Mouse (Mus musculus) thymus, postnatal 0 days (tissue): ENCODE data around the gene Fto. TPM values are rescaled to one million over a fixed set of nuclear protein-coding genes. Genes with fewer than 3 reads are reported as not detected.

Source experiments
- DNase-seq: peaks from one replicate; pipeline ENCODE4 v3.0.0-alpha.2; 2015; ENCODE audit warnings: low spot score
- polyA plus RNA-seq: library from polyadenylated mRNA; unstranded; fragments of >200 nt; fragmentation: Nextera tagmentation; extraction: Ambion mirVana; gene quantifications from 2 replicates; pipeline ENCODE4 v1.2.1, GENCODE M21; 2015

The Fto gene
- polyA plus RNA-seq, 1 experiment from 2014 or later, result 33.4 TPM

DNA sequence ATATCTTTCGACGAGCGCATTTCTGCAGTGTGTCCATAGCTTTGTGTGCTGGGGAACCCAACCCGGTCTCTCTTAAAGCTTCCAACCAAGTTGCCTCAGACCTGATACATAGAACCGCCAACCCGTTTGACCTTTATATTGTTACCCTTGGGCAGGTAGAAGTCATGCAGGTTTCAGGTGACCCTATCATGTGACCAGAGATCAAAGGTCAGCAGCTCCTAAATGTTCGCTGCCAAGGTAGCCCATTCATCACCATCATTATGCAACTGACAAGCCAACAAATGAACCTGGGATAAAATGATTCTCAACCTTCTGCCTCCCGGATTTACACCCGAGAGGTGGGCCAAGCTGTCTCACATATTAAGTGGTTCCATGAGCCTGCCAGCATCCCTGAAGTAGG, 344.1 kb downstream of the Fto start:
- DNase-seq, result no peak

DNA sequence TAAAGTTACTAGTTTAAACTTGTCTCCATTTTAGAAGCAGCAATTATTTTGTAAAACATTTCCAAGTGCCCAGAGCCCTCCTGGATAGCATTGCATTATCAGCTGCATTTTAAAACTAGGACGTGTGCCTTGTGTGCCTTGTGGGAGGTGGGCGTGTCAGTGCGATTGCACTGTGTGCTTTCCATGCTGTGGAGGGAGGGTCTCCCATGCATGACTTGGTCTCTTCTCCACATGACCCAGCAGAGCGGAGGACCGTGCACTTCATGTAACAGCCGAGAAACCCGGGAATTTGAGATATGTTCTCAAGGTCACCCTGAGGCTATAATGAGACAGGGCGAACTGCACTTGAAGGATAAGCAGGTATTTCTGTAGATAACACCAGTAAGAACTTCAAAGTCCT, 347.6 kb downstream of the Fto start:
- DNase-seq, result no peak

DNA sequence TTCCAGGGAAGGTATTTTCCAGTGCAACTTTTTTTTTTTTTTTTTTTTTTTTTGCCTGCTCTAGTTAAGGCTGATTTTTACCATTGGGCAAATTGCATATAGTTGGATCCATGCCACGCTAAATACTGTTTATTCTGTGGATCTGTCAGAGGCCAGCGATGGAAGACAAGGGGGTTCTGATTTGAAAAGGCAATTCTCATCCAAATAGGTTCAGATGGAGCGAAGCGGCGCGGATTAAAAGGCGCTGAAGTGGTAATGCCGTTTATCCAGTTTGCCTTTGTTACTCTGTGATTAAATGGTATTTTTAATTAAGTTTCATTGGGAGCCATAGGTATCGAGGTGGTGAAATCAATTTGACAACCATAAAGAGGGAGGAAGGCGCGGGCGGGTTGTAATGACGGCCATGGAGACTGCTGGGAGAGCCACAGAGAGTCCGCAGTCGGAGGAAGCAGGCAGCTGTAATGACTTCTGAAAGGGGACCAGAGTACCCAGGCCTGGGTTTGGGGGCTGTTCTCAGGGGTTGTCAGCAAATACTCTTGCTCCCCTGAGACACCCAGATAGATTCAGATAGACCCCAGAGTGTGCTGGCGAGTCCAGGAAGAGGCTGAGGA, 356.2 kb downstream of the Fto start:
- DNase-seq, result no peak

DNA sequence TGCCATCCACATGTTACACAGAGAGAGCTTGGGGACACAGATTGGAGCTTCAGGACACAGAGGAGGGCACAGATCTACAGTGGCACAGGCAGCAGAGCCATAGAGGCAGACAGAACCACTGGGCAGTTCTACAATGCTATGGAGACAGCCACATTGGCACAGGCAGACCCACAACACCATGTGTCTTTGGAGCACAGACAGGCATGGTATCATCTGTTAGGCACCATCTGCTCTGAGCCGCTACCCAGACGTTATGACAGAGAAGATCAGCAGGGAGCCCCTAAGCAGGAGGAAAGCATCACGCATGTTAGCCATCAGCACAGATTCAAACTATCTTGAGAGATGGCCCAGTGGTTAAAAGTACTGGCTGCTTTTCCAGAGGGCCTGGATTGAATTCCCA, 363.6 kb downstream of the Fto start:
- no peak for DNase-seq

DNA sequence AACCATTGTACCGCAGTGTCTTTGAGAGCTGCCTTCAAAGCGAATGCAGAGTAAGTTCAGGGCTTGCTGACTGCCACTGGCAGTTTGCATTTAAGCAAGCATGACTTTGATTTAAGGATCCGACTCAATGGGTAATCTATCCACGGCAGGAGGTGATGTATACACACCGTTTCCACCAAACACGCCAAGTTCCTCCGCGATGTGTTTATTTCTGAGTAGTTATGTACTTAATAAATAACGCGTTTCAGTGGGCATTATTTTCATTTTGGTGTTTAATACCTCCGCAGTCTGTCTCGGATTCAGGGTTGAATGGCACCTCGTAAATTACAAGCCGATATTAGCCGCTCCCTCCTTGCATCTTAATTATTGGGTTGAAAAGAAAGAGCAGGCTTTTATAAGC, 366.1 kb downstream of the Fto start:
- DNase-seq, result no peak

DNA sequence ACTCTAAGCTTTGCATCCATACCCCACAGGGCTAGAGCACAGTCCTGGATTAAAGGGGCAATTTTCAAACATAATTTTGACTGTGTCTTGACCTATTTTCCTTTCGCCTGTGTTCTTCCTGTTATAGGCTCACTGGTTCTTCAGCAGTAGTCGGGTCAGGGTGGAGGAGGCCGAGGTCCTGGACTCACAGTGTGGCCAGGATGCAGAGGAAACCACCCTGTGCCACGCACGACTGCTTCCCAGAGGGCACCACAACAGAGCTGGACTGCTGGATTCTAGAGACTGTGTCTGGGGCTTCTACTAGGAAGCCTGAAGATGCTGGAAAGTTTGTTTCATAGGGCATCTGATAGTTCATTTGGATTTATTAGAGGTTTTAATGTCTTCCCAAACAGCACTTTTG, 366.8 kb downstream of the Fto start:
- DNase-seq, result no peak

DNA sequence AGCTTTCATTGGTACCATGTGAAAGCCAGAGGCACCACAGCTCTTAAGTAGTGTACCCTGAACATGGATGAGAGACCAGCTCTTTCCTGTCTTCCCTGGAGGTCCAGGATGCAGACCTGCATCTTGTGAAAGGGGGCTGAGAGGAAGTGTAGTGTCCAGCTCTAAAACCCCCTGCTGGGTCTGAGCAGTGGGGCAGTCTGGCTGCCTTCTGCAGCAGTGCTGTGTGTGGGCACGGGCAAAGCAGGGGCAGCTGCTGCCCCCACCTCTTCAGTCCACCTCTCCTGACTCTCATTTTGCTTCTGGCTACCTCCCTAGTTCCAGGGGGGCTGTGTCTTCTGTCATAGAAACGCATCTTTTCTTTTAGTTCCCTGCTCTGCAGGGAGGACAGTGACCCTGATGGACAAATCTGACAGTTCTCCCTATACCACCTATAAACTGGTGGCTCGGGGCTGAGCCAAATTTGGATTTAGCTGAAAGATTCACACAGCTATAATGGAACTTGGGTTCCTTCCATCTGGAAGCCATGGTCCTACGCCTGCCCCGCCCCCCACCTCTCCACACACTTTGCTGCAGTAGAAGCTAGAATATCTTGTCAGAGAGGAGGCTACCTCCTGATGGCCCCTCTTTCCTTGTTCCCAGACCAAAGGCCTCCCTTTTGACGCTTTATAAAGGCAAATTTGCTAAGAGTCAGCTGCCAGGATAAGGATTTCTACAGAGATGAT, 371.4 kb downstream of the Fto start:
- no peak for DNase-seq

DNA sequence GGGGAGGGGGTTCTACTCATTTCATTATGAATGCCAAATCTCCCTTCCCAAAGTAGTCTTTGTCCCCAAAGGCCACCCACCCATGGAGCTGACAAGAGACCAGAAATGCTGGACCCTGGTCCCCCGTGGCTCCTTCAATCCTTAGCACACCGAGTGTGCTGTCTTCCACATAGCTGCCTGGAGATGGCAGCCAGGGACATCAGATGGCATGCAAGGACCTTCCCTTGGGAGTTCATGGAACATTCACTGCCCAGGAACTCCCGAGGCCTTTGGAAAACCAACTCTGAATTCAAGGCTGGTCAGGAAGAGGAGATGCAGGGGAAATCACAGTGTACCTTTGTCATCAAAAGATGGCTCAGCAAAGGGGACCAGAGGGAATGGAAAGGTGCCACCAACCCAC, 372.1 kb downstream of the Fto start:
- DNase-seq, result no peak

DNA sequence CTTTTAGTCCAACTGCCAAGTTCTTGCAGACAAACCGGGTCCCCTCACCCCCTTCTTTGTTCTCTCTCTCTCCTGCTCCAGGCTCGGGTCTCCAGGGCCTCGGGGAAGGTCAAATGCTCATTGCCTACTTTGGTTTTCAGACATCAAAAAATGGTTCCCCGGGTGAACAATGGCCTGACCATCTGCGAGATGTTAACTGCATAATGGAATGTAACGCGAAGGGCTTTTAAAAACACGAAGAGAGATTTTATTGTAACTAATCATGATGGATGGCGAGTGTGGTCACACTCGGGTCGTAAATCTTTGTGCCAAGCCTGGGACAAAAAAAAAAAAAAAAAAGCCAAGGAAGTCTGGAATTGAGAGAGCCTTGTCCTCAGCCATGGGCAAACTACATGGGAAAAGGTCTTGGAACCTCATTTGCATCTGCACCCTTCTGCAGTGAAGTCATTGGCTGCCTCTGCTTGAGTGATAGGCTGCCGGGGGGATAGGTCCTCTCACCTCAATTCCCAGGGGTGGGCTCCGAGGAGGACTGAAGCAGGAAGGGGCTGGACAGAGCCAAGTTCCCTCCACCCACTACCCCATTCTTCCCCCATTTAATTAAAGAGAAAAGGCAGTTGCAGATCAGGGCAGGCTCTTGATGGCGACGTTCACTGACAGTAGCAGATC, 378.9 kb downstream of the Fto start:
- DNase-seq, result no peak

DNA sequence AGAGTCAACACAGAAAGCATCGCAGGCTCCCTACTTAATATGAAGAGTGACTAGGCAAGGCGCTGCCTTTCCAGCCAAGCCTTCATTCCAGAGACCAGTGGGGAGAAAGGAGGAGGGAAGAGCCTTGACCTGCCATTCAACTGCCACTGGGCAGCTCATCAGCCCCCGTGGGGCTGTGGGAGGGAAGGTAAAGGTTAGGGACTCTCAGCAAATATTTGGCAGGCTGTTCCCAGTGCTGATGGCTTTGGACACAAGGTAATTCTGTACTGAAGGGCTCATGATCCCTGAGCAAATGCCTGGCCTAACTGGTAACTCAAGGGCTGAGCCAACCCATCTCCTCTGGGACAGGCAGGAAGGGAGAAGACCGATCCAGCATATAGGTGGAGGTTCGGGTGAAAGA, 393.2 kb downstream of the Fto start:
- no peak for DNase-seq

DNA sequence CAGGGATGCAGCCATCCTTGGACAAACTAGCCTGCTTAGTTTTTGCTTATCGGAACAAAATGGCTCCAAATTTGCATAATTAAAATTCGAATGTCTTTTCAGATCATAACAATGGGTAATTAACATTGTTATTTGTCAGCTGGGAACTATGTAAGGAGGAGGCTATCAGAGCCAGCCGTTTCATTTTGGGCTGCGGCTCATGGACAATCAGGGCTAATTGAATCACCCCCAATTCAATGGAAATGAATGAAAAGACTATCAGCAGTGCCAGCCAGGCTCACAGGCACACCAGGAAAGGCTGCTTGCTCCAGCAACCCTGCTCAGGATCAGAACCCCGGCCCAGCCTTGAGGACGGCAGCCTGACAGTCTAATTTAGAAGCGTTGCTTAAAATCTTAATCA, 395.3 kb downstream of the Fto start:
- no peak for DNase-seq

DNA sequence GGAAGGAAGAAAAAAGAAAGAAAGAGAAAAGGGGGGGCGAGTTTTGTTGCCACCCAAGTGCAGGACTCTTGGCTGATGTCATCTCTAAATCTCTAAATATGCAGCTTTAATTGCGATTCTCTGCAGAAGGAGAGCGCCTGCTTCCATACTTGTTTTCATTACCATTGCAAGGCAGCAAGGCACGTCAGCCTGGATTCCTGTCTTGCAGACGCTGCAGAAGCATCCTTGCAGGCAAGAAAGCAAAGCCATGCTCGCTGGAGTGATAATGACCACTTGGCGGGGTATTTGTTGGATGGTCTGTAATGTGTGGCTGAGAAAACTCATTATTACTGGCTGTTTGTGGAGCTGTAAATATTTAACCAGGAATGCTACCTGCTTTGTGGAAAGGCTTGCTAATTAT, 396.4 kb downstream of the Fto start:
- no peak for DNase-seq

DNA sequence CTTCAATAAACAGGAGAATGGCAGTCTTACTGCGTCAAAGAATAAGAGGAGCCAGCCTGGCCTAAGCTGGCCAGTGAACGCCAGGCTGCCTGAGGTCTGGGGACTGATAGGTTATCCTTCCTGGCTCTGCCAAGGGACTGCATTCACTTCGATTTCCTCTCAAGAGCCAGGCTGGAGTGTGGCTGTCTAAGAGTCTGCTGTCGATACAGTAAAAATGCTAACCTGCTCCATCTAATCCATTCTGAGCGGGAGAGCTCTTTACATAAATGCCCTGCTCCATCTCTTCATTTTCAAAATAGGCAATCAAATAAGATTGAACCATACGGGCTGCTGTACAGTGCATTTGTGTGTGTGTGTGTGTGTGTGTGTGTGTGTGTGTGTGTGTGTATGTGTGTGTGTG, 397.9 kb downstream of the Fto start:
- no peak for DNase-seq

DNA sequence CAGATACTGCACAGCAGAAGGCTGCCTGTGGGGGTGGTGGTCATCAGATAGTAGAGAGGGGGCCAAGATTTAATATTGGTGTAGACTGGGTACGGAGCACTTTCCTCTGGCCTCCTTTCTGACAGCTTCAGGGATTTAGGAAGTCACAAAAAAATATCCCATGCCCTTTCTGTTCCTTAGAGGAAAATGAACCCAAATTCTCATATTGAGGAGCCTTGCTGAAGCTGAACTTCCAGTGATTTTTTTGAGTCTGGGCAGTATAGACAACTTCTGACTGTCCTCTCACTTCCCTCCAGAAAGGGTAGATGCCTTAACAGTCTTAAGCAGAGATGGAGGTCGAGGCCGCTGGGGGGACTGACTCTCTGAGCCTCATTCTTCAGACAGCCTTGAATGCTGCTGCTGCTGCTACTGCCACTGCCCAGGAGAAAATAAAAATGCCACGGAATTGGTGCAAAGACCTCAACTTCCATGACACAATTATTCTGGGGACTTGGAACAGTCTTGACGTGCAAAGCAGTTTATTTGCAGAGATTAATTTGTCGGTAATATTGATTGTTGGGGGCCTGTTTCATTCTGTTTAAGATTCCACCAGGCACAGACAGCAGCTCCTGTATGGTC, 398.8 kb downstream of the Fto start:
- no peak for DNase-seq

DNA sequence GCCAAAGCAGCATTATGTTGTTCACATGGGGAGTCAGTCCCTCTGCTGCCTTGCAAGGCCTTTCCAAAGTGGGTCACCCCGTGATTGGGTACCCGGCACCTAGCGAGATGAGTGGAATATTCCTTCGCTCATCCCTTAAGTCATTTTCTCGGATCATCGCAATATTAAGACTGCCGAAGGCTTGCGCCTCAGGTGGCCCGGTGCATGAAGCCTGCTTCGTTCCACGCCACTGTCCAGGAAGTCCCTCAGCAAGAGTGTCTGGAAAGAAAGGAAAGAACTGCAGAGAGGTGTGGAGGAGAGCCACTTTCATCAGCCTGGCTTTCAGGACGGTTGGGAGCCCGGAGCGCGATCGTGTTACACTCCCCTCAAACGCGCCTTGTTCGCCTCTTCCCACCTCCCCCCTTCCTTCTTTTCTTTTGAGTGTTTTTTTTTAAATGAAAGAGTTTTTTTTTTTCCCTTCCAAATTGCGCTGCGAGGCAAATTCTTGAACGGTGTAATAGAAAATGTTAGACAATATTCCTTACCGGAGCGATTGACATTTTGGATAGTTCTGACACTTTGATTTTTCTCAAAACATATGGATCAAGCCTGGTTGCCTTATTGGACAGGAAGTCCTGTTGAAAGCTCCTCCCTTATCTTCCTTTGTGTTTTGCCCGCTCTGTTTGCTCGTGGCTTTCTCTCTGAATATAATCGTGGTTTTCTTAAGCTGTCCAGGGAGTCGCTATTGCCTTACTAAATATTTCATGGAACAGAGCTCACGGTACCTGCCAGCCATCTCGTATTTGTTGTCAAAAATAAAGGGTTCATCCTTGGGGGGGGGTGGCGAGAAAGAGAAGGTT, 399.6 kb downstream of the Fto start:
- DNase-seq, result no peak

DNA sequence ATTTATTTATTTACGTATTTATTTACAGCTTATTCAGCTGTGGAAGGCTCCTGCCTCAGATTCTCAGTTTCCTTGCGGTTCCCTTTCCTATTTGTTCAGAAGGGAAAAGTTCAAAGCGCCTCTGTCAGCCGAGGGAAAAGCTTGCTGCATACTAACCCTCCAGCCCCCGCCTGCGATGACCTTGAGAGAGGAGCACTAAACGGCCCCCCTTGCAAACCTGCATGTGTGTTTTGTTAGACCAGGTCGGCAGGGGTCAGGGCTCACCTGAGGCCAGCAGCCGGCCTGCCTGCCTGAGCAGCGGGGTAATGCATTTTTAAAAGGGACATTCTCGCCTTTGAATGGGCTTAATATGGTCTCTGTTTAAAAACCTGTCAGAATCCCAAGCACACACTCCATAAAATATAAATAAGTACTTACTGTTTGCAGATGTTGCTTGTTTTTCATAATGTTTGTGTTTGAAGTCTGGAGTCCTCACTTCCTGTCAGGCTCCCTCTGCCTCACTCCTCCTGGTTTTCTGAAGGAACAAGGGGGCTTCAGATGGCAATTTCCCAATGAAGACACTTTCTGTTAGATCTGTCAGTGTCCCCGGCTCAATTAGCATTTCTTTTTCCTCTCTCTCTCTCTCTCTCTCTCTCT, 400.5 kb downstream of the Fto start:
- no peak for DNase-seq

DNA sequence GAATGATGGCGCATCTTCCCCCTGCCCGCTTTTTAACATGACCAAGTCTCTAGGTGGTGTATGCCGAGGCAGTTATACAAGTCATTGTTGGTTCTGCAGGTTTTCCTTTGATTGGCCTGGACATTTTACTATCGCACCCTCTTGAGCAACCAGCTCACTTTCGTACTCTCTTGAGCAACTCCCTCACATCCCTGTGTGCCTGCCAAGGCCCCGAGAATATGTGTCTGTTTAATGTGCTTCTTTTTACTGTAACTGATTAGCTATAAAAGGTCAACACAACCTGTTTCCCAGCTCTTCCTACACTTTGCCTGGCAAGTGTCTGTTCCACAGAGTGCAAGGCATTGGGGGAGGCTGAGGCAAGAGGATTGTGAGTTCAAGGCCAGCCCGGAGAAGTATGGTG, 401.4 kb downstream of the Fto start:
- DNase-seq, result no peak

DNA sequence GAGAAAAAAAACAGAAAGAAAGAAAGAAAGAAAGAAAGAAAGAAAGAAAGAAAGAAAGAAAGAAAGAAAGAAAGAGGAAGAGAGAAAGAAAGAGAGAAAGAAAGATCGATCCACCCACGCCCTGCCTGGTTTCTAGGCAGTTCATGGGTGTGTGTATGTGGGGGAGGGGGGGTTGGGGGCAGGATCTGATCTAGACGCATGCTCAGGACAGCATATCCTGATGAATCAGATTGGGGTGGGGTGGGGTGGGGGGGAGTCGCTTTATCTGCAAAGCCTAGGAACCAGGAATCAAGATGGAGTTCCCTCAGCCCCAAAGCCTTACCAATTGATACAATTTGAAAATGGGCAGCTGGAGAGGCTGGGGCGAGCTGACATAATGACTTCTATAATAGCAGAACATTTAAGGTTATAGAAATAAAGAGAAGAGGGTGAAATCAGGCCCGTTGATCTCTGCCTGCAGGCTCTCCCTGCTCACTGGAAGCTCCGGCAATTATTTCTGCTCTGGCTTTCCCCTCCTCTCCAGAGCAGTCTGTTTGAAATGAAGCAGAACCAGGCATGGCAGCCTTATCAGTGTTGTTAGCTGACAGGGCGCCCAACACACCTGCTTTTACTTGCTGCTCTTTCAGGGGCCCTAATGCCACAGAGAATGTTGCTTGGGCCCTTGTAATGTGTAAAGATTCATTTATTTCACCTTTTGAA, 402.2 kb downstream of the Fto start:
- no peak for DNase-seq
